Mouse (Mus musculus) naive thymus-derived CD4-positive, alpha-beta T cell, adult 2 months (primary cell): ENCODE data around the gene Lrrc39.

Source experiments
- DNase-seq: peaks from one replicate; pipeline ENCODE4 v3.0.0-alpha.2; 2011; ENCODE audit warnings: low read depth

Gene Lrrc39

GRCm38 (mm10) chr3:116614295-116614892, 51.6 kb downstream of the Lrrc39 start, which contains the start of gene Trmt13:
TSS of gene Trmt13 (minus strand) at chr3:116614587.
- no peak for DNase-seq

- DNase-seq: no peak
These were observed 52.7 kb downstream of the Lrrc39 start for GRCm38 (mm10) chr3:116615318-116616068.

GRCm38 (mm10) chr3:116618855-116619254, 56.1 kb downstream of the Lrrc39 start:
- DNase-seq: no peak

GRCm38 (mm10) chr3:116620636-116621370, 58.0 kb downstream of the Lrrc39 start:
- DNase-seq: no peak

- DNase-seq: no peak
These were observed 59.9 kb downstream of the Lrrc39 start for GRCm38 (mm10) chr3:116622641-116623040.

GRCm38 (mm10) chr3:116631459-116631858, 68.7 kb downstream of the Lrrc39 start:
- DNase-seq: no peak
